Mouse (Mus musculus) hindbrain, embryonic 13.5 days (tissue): ENCODE data around the gene Clec2i. TPM values are rescaled to one million over a fixed set of nuclear protein-coding genes. Genes with fewer than 3 reads are reported as not detected.

Source experiments
- ATAC-seq: fragments of 200-750 bp; cut with Nextera tagmentation; 2 replicates; pipeline ENCODE4 v1.8.0; 2017; ENCODE audit warnings: moderate TSS enrichment; ENCODE audit not compliant: low FRiP score
- H3K27ac ChIP-seq: fragments of 300-500 bp; sonication (generic); 2 replicates; pipeline ENCODE4 v1.5.1; 2015; ENCODE audit warnings: inconsistent platforms, mild to moderate bottlenecking, moderate library complexity
- H3K27me3 ChIP-seq: fragments of 300-500 bp; sonication (generic); 2 replicates; pipeline ENCODE4 v1.6.1; 2015; ENCODE audit warnings: mild to moderate bottlenecking, inconsistent platforms
- H3K36me3 ChIP-seq: fragments of 300-500 bp; sonication (generic); 2 replicates; pipeline ENCODE4 v1.6.1; 2015; ENCODE audit warnings: mild to moderate bottlenecking, inconsistent platforms
- H3K4me1 ChIP-seq: fragments of 300-500 bp; sonication (generic); replicated peaks from 2 replicates; pipeline ENCODE4 v1.6.1; 2015; ENCODE audit warnings: inconsistent platforms
- H3K4me2 ChIP-seq: fragments of 300-500 bp; sonication (generic); 2 replicates; pipeline ENCODE4 v1.6.1; 2015; ENCODE audit warnings: inconsistent platforms, mild to moderate bottlenecking, moderate library complexity
- H3K4me3 ChIP-seq: fragments of 300-500 bp; sonication (generic); 2 replicates; pipeline ENCODE4 v1.5.1; 2015; ENCODE audit warnings: mild to moderate bottlenecking, inconsistent platforms
- H3K9ac ChIP-seq: fragments of 300-500 bp; sonication (generic); 2 replicates; pipeline ENCODE4 v1.6.1; 2015; ENCODE audit warnings: mild to moderate bottlenecking, inconsistent platforms
- H3K9me3 ChIP-seq: fragments of 300-500 bp; sonication (generic); 2 replicates; pipeline ENCODE4 v1.6.1; 2016; ENCODE audit warnings: inconsistent platforms
- WGBS: fragments of 180-500 bp; shearing (Covaris S2); methylation state at CpG from one replicate; pipeline ENCODE4 v1.1.7; 2015; 5-methylcytosine and 5-hydroxymethylcytosine counted together
- microRNA-seq: library from miRNA; unstranded; fragments of <30 nt; microRNA quantifications from one replicate; pipeline ENCODE4, GENCODE M21; 2016
- polyA plus RNA-seq: library from polyadenylated mRNA; unstranded; fragments of >200 nt; fragmentation: Nextera tagmentation; extraction: Ambion mirVana; gene quantifications from 2 replicates; pipeline ENCODE4 v1.2.1, GENCODE M21; 2015

Gene Clec2i
- polyA plus RNA-seq, 1 experiment from 2014 or later = not detected

DNA sequence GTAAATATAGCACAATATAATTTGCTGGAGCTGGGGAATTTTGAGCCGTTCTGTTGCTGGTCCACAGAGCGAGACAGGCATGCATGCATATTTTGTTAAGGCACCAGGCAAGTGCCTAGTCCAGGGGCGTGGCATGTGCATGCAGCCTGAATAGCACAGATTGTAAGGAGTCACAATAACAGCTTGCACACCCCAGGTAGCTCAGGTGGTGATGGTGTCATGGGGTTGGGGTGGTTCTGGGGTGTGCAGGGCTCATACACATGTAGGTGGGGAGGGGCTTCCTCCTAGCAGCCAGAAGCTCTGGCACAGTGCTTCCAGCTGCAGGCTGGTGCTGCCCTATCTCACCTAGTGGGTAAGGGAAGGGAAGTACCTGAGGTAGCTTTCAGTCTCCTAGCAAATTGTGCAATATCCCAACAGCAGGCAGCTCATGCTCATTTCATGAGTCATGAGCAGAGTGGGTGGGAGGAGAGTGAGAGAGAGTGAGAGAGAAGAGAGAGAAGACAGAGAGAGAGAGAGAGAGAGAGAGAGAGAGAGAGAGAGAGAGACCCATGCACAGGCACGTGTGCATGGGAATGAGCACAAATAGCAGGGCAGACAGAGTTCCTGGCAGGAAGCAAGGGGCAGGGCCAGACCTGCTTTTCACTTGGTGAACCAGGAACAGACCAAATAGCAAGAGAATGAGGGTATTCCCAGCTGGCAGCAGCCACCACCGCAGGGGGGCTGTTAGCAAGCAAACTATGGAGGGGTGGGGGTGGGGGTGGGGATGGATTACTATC, 54.4 kb downstream of the Clec2i start:
- WGBS = 81% methylated on average over 5 of the region's 5 CpGs
- H3K4me3 ChIP-seq = no peak overlapping the region
- H3K4me2 ChIP-seq = no peak overlapping the region
- no peaks in the 10 kb centered on the region for H3K27me3 ChIP-seq
- ATAC-seq = no peak
- H3K27ac ChIP-seq = no peak overlapping the region
- H3K9ac ChIP-seq = no peak overlapping the region
- no peaks in the 10 kb centered on the region for H3K9me3 ChIP-seq
- no peaks in the 10 kb centered on the region for H3K36me3 ChIP-seq
- H3K4me1 ChIP-seq = no peaks in the 10 kb centered on the region

GRCm38 (mm10) chr6:128945564-128945963, 58.2 kb downstream of the Clec2i start:
- no peak overlapping the region for H3K4me3 ChIP-seq
- 91% methylated on average over 3 of the region's 3 CpGs for WGBS
- H3K27ac ChIP-seq = no peak overlapping the region
- H3K9me3 ChIP-seq = no peaks in the 10 kb centered on the region
- no peaks in the 10 kb centered on the region for H3K4me1 ChIP-seq
- H3K4me2 ChIP-seq = no peak overlapping the region
- H3K36me3 ChIP-seq = no peaks in the 10 kb centered on the region
- no peak overlapping the region for H3K9ac ChIP-seq
- ATAC-seq = no peak
- H3K27me3 ChIP-seq = no peaks in the 10 kb centered on the region

Small RNA genes within 50 kb of the gene (microRNA-seq; reads per million reads assigned to microRNA genes)
- gene Gm27336 = not detected

Other genes starting within 250 kb of the Clec2i start
- not detected in 2 replicates for gene Clec2h, start 225.2 kb upstream of the Clec2i start, polyA plus RNA-seq
- 0.25 and 0.56 TPM in 2 replicates for gene Klrb1, start 164.5 kb upstream of the Clec2i start, polyA plus RNA-seq
- not detected in 2 replicates for gene Klrb1c, start 98.4 kb upstream of the Clec2i start, polyA plus RNA-seq
- not detected in 2 replicates for gene Gm44511, start 61.3 kb upstream of the Clec2i start, polyA plus RNA-seq
- gene Klrb1b, start 61.3 kb upstream of the Clec2i start, polyA plus RNA-seq = 0.08 TPM in 1 of 2 replicates, not detected in the other
- 0.34 and 0.57 TPM in 2 replicates for gene BC035044, start 3.5 kb downstream of the Clec2i start, polyA plus RNA-seq
- gene Clec2g, start 46.8 kb downstream of the Clec2i start, polyA plus RNA-seq = not detected in 2 replicates
- gene Klrb1f, start 158.3 kb downstream of the Clec2i start, polyA plus RNA-seq = 0.23 and 0.25 TPM in 2 replicates
- not detected in 2 replicates for gene Clec2e, start 213.3 kb downstream of the Clec2i start, polyA plus RNA-seq